Mouse (Mus musculus): ENCODE measurements around the gene Asic2.

DNA sequence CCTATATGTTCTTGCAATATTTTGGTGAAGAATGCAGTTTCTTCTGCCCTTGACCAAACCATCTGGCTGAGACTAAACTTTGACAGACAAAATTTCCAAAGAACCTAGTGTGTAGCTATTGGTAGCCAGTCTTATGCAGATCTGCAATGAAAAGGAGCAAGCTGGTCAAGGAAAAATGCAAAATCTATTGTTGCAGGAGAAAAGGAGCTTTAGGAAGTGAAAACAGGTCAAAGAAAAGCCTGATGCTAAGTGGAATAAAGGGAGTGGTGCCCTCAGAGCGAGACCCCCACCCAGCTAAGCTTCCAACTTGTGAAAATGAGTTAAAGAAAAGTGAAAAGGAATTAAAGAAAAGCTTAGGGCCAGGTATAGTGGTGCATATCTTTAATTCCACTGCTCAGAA, 135.9 kb downstream of the Asic2 start:
- TF ChIP-seq POLR2A (IDR thresholded peaks at IDR 0.05; ENCODE audit: borderline replicate concordance, extremely low read depth, insufficient read depth, insufficient read length, poor library complexity, severe bottlenecking) (no peak), CTCF (IDR thresholded peaks at IDR 0.05; ENCODE audit: borderline replicate concordance, extremely low read depth, insufficient read depth, insufficient read length) (no peak)

Measured in brain, embryonic 14.5 days (tissue).